Mouse (Mus musculus) layer of hippocampus, adult 8-10 months (tissue): ENCODE measurements around the gene Ddx27. TPM values are rescaled to one million over a fixed set of nuclear protein-coding genes. Genes with fewer than 3 reads are reported as not detected.

Experiments
- DNase-seq, 2 experiments: peaks; one replicate each; pipeline ENCODE4 v3.0.0; 2022; ENCODE audit warnings: low spot score in 2 of 2
- total RNA-seq, 4 experiments: library from RNA; stranded (reverse); gene quantifications; 2 replicates each; pipeline ENCODE4 v1.2.4; 2022

The Ddx27 gene
- total RNA-seq, 4 experiments from 2014 or later = 30.4 to 34.8 (median 33.5) TPM

GRCm38 (mm10) chr2:167081135-167081534 is 66.1 kb downstream of the Ddx27 start:
- DNase-seq = no peak

- no peak for DNase-seq
Observed at GRCm38 (mm10) chr2:167081639-167082038, 66.6 kb downstream of the Ddx27 start.

Other genes starting within 250 kb of the Ddx27 start
- 1 to 10 TPM; 4.9 to 7.6 (median 6.4) TPM for gene Trp53rkb, start 222.7 kb upstream of the Ddx27 start, total RNA-seq
- gene Arfgef2, start 209.6 kb upstream of the Ddx27 start, total RNA-seq = 10 to 100 TPM; 53.3 to 68.8 (median 61.6) TPM
- gene Cse1l, start 109.2 kb upstream of the Ddx27 start, total RNA-seq = 10 to 100 TPM; 47.6 to 63.6 (median 54.7) TPM
- 10 to 100 TPM; 61.9 to 71.9 (median 68.0) TPM for gene Stau1, start 18.9 kb upstream of the Ddx27 start, total RNA-seq
- gene Znfx1, start 47.8 kb downstream of the Ddx27 start, total RNA-seq = 10 to 100 TPM; 52.2 to 54.7 (median 52.5) TPM
- gene Kcnb1, start 175.0 kb downstream of the Ddx27 start, total RNA-seq = 100 to 1,000 TPM in 2 of 4 experiments, 10 to 100 TPM in 2; 90.7 to 118 (median 104) TPM
- gene Ptgis, start 225.4 kb downstream of the Ddx27 start, total RNA-seq = 1 to 10 TPM; 1.7 to 2.2 (median 1.7) TPM